Mouse (Mus musculus) myocyte (in vitro differentiated cells): ENCODE measurements around the gene Myh2. TPM values are rescaled to one million over a fixed set of nuclear protein-coding genes. Genes with fewer than 3 reads are reported as not detected.

Source experiments
- H3K27me3 ChIP-seq: one replicate; pipeline ENCODE4 v1.6.1; 2011; ENCODE audit not compliant: control insufficient read depth, insufficient read depth, insufficient read length
- H3K36me3 ChIP-seq: one replicate; pipeline ENCODE4 v1.6.1; 2011; ENCODE audit not compliant: control insufficient read depth, insufficient read depth
- H3K4me2 ChIP-seq: one replicate; pipeline ENCODE4 v1.6.1; 2011; ENCODE audit warnings: low read depth, control low read depth
- H3K4me3 ChIP-seq: one replicate; pipeline ENCODE4 v1.5.1; 2011; ENCODE audit warnings: mild to moderate bottlenecking, control low read depth, moderate library complexity
- H3K79me2 ChIP-seq: one replicate; pipeline ENCODE4 v1.6.1; 2011; ENCODE audit not compliant: control insufficient read depth, insufficient read depth
- H3ac ChIP-seq: one replicate; pipeline ENCODE4 v1.6.1; 2011; ENCODE audit not compliant: control insufficient read depth, insufficient read length
- CEBPB ChIP-seq: IDR thresholded peaks from 2 replicates; pipeline ENCODE4 v1.6.1; 2011; ENCODE audit warnings: mild to moderate bottlenecking, moderate library complexity; ENCODE audit not compliant: poor library complexity, insufficient read depth, severe bottlenecking
- E2F4 ChIP-seq: IDR thresholded peaks from one replicate; pipeline ENCODE4 v1.6.1; 2011; ENCODE audit warnings: mild to moderate bottlenecking, control low read depth, moderate library complexity; ENCODE audit not compliant: insufficient read depth
- MAX ChIP-seq: IDR thresholded peaks from one replicate; pipeline ENCODE4 v1.6.1; 2011; ENCODE audit warnings: low read depth, mild to moderate bottlenecking, control low read depth
- MYOD1 ChIP-seq, 3 experiments: IDR thresholded peaks; one replicate each; pipeline ENCODE4 v1.6.1; 2011; ENCODE audit warnings: control low read depth in 2 of 3, low read depth in 2 of 3, mild to moderate bottlenecking in 2 of 3, moderate library complexity in 1 of 3; ENCODE audit not compliant: insufficient read length in 2 of 3, control insufficient read depth in 1 of 3
- MYOG ChIP-seq, 3 experiments: IDR thresholded peaks; one replicate each; pipeline ENCODE4 v1.6.1; 2011; ENCODE audit warnings: control low read depth in 2 of 3, low read depth in 2 of 3, mild to moderate bottlenecking in 2 of 3; ENCODE audit not compliant: insufficient read length in 2 of 3, control insufficient read depth in 1 of 3, insufficient read depth in 1 of 3
- POLR2A ChIP-seq: IDR thresholded peaks from one replicate; pipeline ENCODE4 v1.6.1; 2011; ENCODE audit warnings: low read depth, mild to moderate bottlenecking, control low read depth, moderate library complexity; ENCODE audit not compliant: insufficient read length
- POLR2AphosphoS2 ChIP-seq: IDR thresholded peaks from one replicate; pipeline ENCODE4 v1.6.1; 2011; ENCODE audit warnings: low read depth, control low read depth; ENCODE audit not compliant: insufficient read length
- REST ChIP-seq: IDR thresholded peaks from one replicate; pipeline ENCODE4 v1.6.1; 2011; ENCODE audit warnings: mild to moderate bottlenecking, control low read depth, moderate library complexity; ENCODE audit not compliant: insufficient read depth, insufficient read length
- SRF ChIP-seq: IDR thresholded peaks from one replicate; pipeline ENCODE4 v1.6.1; 2011; ENCODE audit warnings: low read depth; ENCODE audit not compliant: control insufficient read depth, insufficient read length
- TCF12 ChIP-seq: IDR thresholded peaks from one replicate; pipeline ENCODE4 v1.6.1; 2011; ENCODE audit warnings: mild to moderate bottlenecking, control low read depth; ENCODE audit not compliant: poor library complexity, insufficient read depth, severe bottlenecking
- TCF3 ChIP-seq: IDR thresholded peaks from one replicate; pipeline ENCODE4 v1.6.1; 2011; ENCODE audit warnings: low read depth, control low read depth; ENCODE audit not compliant: insufficient read length
- USF1 ChIP-seq: IDR thresholded peaks from one replicate; pipeline ENCODE4 v1.6.1; 2011; ENCODE audit warnings: low read depth, mild to moderate bottlenecking, control low read depth, moderate library complexity
- polyA plus RNA-seq: library from polyadenylated mRNA; unstranded; fragments of >200 nt; fragmentation: generic; extraction: Trizol; gene quantifications from one replicate; pipeline ENCODE4 v1.2.1, GENCODE M21; 2012; ENCODE audit warnings: missing spikeins

Gene Myh2
- polyA plus RNA-seq, result 0.54 TPM

GRCm38 (mm10) chr11:67170727-67171126 lies at the start of gene Myh2:
Gene Myh2, plus strand, starts transcription at chr11:67171027.
- Histone ChIP-seq H3K4me3 (no peak within 1 kb of the TSS), H3K79me2 (no peaks in the 10 kb centered on the region), H3ac (no peak within 1 kb of the TSS), H3K27me3 (no peaks in the 10 kb centered on the region), H3K36me3 (no peaks in the 10 kb centered on the region), H3K4me2 (no peak within 1 kb of the TSS)
- TF ChIP-seq TCF3 (no peak), SRF (no peak), POLR2A (no peak), MAX (no peak), TCF12 (no peak), E2F4 (no peak)

GRCm38 (mm10) chr11:67124943-67125342 lies 45.9 kb upstream of the Myh2 start:
- H3K79me2 ChIP-seq, result no peaks in the 10 kb centered on the region
- H3K27me3 ChIP-seq, result no peaks in the 10 kb centered on the region
- TF ChIP-seq E2F4 (no peak), USF1 (no peak), MAX (no peak), MYOD1 (IDR thresholded peaks at IDR 0.05; ENCODE audit: control insufficient read depth in 1 of 3, insufficient read length in 2 of 3, low read depth in 2 of 3) (no peak), REST (no peak), SRF (no peak), TCF12 (no peak), POLR2A (no peak), CEBPB (no peak), TCF3 (no peak), POLR2AphosphoS2 (no peak), MYOG (IDR thresholded peaks at IDR 0.05; ENCODE audit: control insufficient read depth in 1 of 3, insufficient read depth in 1 of 3, insufficient read length in 2 of 3, low read depth in 2 of 3) (no peak)
- no peak overlapping the region for H3K4me3 ChIP-seq
- H3ac ChIP-seq, result no peak overlapping the region
- peak overlapping the region; percentile 13 for H3K4me2 ChIP-seq
- H3K36me3 ChIP-seq, result no peaks in the 10 kb centered on the region

GRCm38 (mm10) chr11:67125361-67125760 lies 45.5 kb upstream of the Myh2 start:
- H3K4me2 ChIP-seq, result peak overlapping the region; percentile 13
- no peaks in the 10 kb centered on the region for H3K79me2 ChIP-seq
- no peaks in the 10 kb centered on the region for H3K36me3 ChIP-seq
- no peaks in the 10 kb centered on the region for H3K27me3 ChIP-seq
- no peak overlapping the region for H3K4me3 ChIP-seq
- no peak overlapping the region for H3ac ChIP-seq
- no peak for TF ChIP-seq REST
- TF ChIP-seq E2F4, result no peak
- no peak for TF ChIP-seq CEBPB
- no peak for TF ChIP-seq POLR2A
- no peak for TF ChIP-seq MAX
- TF ChIP-seq TCF3, result no peak
- TF ChIP-seq MYOD1 (IDR thresholded peaks at IDR 0.05; ENCODE audit: control insufficient read depth in 1 of 3, insufficient read length in 2 of 3, low read depth in 2 of 3), result no peak
- TF ChIP-seq SRF, result no peak
- no peak for TF ChIP-seq POLR2AphosphoS2
- TF ChIP-seq MYOG (IDR thresholded peaks at IDR 0.05; ENCODE audit: control insufficient read depth in 1 of 3, insufficient read depth in 1 of 3, insufficient read length in 2 of 3, low read depth in 2 of 3), result no peak
- TF ChIP-seq USF1, result no peak
- no peak for TF ChIP-seq TCF12

- H3K36me3 ChIP-seq, result no peaks in the 10 kb centered on the region
- H3K79me2 ChIP-seq, result no peaks in the 10 kb centered on the region
- no peak overlapping the region for H3K4me3 ChIP-seq
- TF ChIP-seq MYOG (IDR thresholded peaks at IDR 0.05; ENCODE audit: control insufficient read depth in 1 of 3, insufficient read depth in 1 of 3, insufficient read length in 2 of 3, low read depth in 2 of 3) (no peak), SRF (no peak), CEBPB (no peak)
- H3ac ChIP-seq, result no peak overlapping the region
- H3K4me2 ChIP-seq, result no peak overlapping the region
- no peaks in the 10 kb centered on the region for H3K27me3 ChIP-seq
These were observed 37.3 kb upstream of the Myh2 start for GRCm38 (mm10) chr11:67133526-67133925.

- no peaks in the 10 kb centered on the region for H3K79me2 ChIP-seq
- no peak overlapping the region for H3ac ChIP-seq
- no peak overlapping the region for H3K4me3 ChIP-seq
- no peak overlapping the region for H3K4me2 ChIP-seq
- no peaks in the 10 kb centered on the region for H3K27me3 ChIP-seq
- H3K36me3 ChIP-seq, result no peaks in the 10 kb centered on the region
- TF ChIP-seq REST (no peak), POLR2AphosphoS2 (peak; percentile 71), MYOD1 (IDR thresholded peaks at IDR 0.05; ENCODE audit: control insufficient read depth in 1 of 3, insufficient read length in 2 of 3, low read depth in 2 of 3) (peak in 1 of 3 experiments; percentile 10), E2F4 (no peak), CEBPB (no peak)
These were observed 36.2 kb upstream of the Myh2 start for GRCm38 (mm10) chr11:67134654-67135053.

- Histone ChIP-seq H3K4me3 (no peak overlapping the region), H3K27me3 (no peaks in the 10 kb centered on the region), H3K4me2 (no peak overlapping the region), H3K79me2 (no peaks in the 10 kb centered on the region), H3K36me3 (no peaks in the 10 kb centered on the region), H3ac (no peak overlapping the region)
- TF ChIP-seq SRF (no peak), TCF12 (no peak), MAX (no peak), E2F4 (no peak)
These were observed 35.3 kb upstream of the Myh2 start for GRCm38 (mm10) chr11:67135532-67135931.
